Mouse (Mus musculus) gastrocnemius, adult 8-10 months (tissue): Measurements from ENCODE around the gene Nxnl1. TPM values are rescaled to one million over a fixed set of nuclear protein-coding genes. Genes with fewer than 3 reads are reported as not detected.

Source experiments
- DNase-seq, 2 experiments: peaks; one replicate each; pipeline ENCODE4 v3.0.0; 2022; ENCODE audit warnings: low spot score in 2 of 2
- total RNA-seq, 4 experiments: library from RNA; stranded (reverse); gene quantifications; 2 replicates each; pipeline ENCODE4 v1.2.4; 2022

Gene Nxnl1
- under 1 TPM in 2 of 4 experiments, not detected in 2; 0.09 to 0.13 TPM for total RNA-seq

DNA sequence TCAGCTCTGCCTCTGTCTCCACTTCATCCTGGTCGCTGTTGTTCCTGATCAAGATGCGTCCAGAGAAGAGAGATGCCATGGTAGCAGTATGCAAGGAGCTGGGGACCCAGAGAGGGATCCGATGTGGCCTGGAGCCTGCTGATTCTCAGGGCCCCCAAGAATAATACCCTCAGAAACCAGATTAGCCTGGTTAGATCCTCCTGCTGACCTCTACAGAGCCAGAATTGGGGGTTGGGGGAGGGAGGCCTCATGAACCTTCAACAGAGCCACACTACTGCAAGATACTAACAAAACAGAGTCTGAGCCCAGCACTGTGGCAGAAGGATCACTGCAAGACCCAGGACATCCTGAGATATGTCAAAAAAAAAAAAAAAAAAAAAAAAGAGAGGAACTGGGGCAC, at the start of gene Nxnl1:
TSS of gene Nxnl1 (minus strand) at position 101 of the 400 bp plus-strand sequence.
- DNase-seq: no peak

- no peak for DNase-seq
These were observed 47.0 kb upstream of the Nxnl1 start for GRCm38 (mm10) chr8:71613418-71613817.

- DNase-seq: no peak
These were observed 45.7 kb upstream of the Nxnl1 start for GRCm38 (mm10) chr8:71612141-71612540.

GRCm38 (mm10) chr8:71610822-71611651, 44.6 kb upstream of the Nxnl1 start, which contains the start of gene Colgalt1:
TSS of gene Colgalt1 (plus strand) at chr8:71610998.
- peak; percentile 98 to 99 for DNase-seq

- no peak for DNase-seq
These were observed 37.6 kb upstream of the Nxnl1 start for GRCm38 (mm10) chr8:71604021-71604420.

- DNase-seq: peak; percentile 54 to 74
These were observed 36.4 kb upstream of the Nxnl1 start for GRCm38 (mm10) chr8:71602666-71603334.

GRCm38 (mm10) chr8:71601939-71602665, 35.7 kb upstream of the Nxnl1 start:
- no peak for DNase-seq

DNA sequence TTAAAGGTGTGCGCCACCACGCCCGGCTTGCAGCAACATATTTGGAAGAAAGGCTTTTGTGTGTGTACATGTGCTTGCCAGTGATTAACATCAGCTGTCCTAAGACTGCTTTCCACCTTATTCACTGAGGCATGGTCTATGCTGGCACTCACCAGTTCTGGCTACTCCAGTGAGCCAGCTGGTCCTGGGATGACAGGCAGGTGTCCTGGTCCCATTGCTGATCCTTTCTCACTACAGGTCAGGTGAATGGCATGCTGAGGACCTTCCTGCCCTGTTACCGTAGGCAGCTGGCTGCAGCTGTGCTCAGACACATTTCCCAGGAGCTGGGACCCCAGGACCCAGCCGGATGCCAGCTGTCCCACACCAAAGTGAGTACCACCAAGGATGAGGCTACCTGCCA, 32.4 kb upstream of the Nxnl1 start:
- no peak for DNase-seq

GRCm38 (mm10) chr8:71598375-71598774, 32.0 kb upstream of the Nxnl1 start:
- DNase-seq: no peak

DNA sequence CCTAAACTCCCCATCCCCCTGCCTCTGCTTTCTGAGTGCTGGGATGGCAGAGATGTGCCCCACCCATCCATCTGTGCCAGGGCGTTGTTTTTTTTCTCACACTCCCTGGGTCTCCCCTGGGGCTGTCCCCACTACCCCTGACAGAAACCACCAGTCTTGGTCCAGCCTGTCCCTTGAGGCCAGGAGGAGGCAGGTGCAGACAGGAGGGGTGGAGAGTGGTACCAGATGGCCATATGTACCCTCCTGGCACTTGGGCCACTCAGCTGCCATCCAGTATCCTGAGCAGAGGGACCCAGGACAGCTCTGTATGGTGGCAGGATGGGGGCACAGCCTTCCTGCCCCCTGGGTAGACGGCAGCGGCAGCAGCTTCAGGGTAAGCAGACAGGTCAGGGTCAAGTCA, 31.1 kb upstream of the Nxnl1 start, which contains the start of gene Fam129c:
TSS of gene Fam129c (plus strand) at position 198 of the 400 bp plus-strand sequence.
- no peak for DNase-seq

GRCm38 (mm10) chr8:71596798-71597197, 30.4 kb upstream of the Nxnl1 start:
- DNase-seq: no peak

DNA sequence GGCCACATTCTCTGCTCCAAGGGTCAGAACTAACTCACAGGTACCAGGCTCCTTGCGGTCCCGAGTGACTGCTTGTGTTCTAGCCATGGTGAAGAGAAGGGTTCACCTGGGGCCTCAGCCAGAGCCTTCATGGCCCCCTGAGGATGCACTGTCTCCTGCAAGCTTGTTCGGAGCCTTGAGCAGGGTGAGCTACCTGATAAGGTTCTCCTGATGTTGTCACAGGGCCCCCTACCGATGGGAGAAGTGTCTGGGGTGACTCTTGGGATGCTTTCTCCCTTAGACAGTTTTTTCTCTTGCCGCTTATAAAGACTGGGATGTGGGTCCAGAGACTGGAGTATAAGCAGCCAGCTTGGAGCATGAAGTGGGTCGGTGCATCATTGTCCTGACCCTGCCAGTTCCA, 30.0 kb upstream of the Nxnl1 start:
- no peak for DNase-seq

DNA sequence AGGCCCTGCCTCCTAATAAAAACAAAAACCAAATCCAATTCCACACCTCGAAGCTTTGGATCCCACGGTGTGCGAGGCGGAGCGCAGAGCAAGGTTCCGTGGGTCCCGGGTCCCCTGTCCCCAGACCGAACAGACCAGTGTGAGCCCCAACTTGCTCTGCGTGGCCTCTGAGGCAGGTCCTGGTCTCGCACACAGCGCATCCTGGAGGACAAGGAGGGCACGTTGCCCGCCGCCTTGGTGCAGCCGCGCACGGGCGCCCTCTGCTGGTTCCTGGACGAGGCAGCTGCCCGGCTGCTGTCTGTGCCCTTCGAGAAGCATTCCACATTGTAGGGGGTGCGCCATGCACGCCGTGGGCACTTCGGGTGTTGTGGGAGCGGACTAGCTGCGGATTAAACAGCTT, 29.5 kb upstream of the Nxnl1 start:
- peak; percentile 83 to 87 for DNase-seq

- DNase-seq: no peak
These were observed 27.9 kb upstream of the Nxnl1 start for GRCm38 (mm10) chr8:71594324-71594722.

- DNase-seq: no peak
These were observed 27.3 kb upstream of the Nxnl1 start for GRCm38 (mm10) chr8:71593556-71594323.

DNA sequence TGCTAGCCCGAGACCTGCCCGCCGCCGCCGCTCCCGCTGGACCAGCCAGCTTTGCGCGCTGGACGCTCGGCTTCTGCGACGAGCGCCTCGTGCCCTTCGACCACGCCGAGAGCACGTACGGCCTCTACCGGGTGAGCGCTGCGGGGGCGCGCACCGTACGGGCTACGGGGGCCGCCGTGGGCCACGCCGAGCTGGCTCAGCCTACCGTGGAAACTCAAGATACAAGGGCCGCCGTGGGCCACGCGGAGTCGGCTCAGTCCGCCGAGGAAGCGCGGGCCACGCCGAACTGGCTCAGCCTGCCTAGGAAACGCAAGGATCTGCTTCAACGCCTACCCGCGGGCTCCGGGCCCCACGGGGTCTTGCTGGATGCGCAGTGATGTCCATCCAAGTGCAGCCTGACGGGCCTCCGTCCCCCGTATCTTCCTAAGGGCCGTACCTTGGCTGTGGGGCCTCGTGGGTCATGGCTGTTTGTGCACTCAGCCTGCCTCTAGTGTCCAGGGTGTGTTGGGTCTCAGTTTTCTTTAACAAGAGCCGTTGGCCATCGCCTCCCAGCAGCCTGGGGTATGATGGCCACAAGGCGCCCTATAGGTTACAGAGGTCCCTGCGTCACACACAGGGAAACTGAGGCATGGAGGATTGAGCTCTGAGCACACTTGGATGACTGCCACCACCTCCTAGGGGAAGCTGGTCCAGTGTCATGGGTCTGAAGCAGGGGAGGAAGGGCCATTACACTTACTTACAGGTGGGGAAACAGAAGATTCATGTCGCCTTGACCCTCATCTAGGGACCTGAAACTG, 26.2 kb upstream of the Nxnl1 start:
- peak; percentile 72 to 81 for DNase-seq

GRCm38 (mm10) chr8:71591471-71592373, 25.3 kb upstream of the Nxnl1 start, which contains the start of gene Pgls:
TSS of gene Pgls (plus strand) at chr8:71592176.
- DNase-seq: peak; percentile 91 to 93

DNA sequence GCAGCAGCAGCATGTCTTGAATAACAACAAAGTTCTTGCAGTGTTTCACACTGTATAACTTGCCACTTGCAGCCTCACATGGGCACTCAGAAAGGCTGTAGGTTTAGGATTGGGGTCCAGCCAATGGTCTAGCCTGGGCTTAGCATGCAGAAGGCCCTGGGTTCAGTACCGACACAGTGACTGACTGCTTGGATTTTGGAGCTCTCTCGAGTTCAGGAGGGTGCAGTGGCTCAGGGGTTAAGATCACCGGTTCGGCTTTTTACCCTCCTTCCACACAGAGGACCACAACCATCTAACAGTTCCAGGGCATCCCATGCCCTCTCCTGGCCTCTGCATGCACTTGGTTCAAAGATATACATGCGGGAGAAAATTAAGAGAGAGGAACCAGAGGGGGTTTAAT, 24.6 kb upstream of the Nxnl1 start:
- no peak for DNase-seq

DNA sequence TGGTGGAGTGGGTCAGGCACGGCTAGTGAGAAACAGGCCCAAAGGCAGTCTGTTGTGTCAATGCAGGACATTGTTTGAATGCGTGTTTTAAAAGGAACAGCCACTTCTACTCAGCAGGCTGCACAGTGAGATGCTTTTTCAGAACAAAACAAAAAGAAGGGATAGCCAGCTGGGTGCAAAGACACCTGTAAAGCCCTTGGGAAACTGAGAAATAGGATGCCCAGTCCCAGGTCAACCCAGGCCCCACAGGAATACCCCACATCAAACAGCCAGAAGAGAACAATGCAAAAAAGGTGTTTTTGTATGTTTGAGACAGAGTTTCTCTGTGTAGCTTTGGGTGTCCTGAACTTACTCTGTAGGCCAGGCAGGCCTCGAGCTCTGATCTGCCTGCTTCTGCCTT, 22.4 kb upstream of the Nxnl1 start:
- DNase-seq: no peak
